Mouse (Mus musculus) stomach, embryonic 16.5 days (tissue): ENCODE data around the gene Cdkal1. TPM values are rescaled to one million over a fixed set of nuclear protein-coding genes. Genes with fewer than 3 reads are reported as not detected.

Experiments
- ATAC-seq: fragments of 200-750 bp; cut with Nextera tagmentation; 2 replicates; pipeline ENCODE4 v1.8.0; 2017; ENCODE audit warnings: moderate number of reproducible peaks, moderate TSS enrichment; ENCODE audit not compliant: insufficient read depth, low FRiP score
- H3K27ac ChIP-seq: fragments of 300-500 bp; sonication (generic); 2 replicates; pipeline ENCODE4 v1.5.1; 2014; ENCODE audit warnings: low read length
- H3K27me3 ChIP-seq: fragments of 300-500 bp; sonication (generic); 2 replicates; pipeline ENCODE4 v1.6.1; 2014; ENCODE audit warnings: low read length, control low read depth, mixed read lengths; ENCODE audit not compliant: control insufficient read depth, insufficient read depth
- H3K36me3 ChIP-seq: fragments of 300-500 bp; sonication (generic); 2 replicates; pipeline ENCODE4 v1.6.1; 2014; ENCODE audit warnings: low read length; ENCODE audit not compliant: control insufficient read depth, insufficient read depth
- H3K4me1 ChIP-seq: fragments of 300-500 bp; sonication (generic); 2 replicates; pipeline ENCODE4 v1.6.1; 2014; ENCODE audit warnings: low read length, control low read depth, mixed read lengths; ENCODE audit not compliant: control insufficient read depth, insufficient read depth
- H3K4me2 ChIP-seq: fragments of 300-500 bp; sonication (generic); 2 replicates; pipeline ENCODE4 v1.6.1; 2014; ENCODE audit warnings: low read depth, low read length, mixed read lengths
- H3K4me3 ChIP-seq: fragments of 300-500 bp; sonication (generic); replicated peaks from 2 replicates; pipeline ENCODE4 v1.5.1; 2014; ENCODE audit warnings: mild to moderate bottlenecking, low read length
- H3K9ac ChIP-seq: fragments of 300-500 bp; sonication (generic); 2 replicates; pipeline ENCODE4 v1.6.1; 2014; ENCODE audit warnings: low read length
- H3K9me3 ChIP-seq: fragments of 300-500 bp; sonication (generic); replicated peaks from 2 replicates; pipeline ENCODE4 v1.6.1; 2016; ENCODE audit warnings: low read length, control low read depth; ENCODE audit not compliant: control insufficient read depth
- WGBS: fragments of 180-500 bp; shearing (Covaris S2); extraction: QIAGEN DNeasy Blood & Tissue Kit; methylation state at CpG from one replicate; pipeline ENCODE4 v1.1.7; 2014; 5-methylcytosine and 5-hydroxymethylcytosine counted together
- polyA plus RNA-seq: library from polyadenylated mRNA; unstranded; fragments of >200 nt; fragmentation: Nextera tagmentation; extraction: Ambion mirVana; gene quantifications from 2 replicates; pipeline ENCODE4 v1.2.1, GENCODE M21; 2015

The Cdkal1 gene
- polyA plus RNA-seq, 1 experiment from 2014 or later = 29.8 TPM

DNA sequence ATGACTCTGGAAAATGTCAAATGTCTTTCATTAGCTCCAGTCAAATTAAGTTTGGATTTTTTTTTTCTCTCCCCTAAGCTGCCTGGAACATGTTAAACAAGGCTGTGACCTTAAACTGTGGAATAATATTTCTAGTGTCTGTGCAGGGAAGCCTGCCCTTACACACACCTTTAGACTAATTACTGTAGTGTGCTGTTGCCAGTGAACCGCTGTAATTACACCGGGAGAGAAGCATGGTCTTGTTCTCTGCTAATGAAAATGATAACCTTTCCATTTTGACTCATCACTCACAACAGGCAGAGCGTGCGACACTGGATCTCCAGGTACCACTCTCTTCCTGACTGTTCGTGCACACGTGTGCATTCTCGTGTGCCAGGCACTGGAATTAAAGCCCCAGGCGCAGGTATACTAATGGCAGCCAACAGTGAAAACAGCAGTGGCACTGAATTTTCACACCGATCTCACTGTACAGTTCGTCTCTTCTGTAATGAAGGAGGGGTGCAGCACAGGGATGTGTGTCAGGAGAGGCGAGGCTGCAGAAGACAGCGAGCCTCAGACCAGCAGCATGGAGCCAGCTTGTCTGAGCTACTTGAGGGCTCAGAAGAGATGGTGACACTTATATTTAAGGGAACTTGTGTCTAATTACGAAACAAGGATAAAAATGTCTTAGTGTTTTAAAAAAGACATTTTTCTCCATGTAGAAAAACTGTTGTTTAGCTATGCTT lies 490.4 kb downstream of the Cdkal1 start:
- H3K9ac ChIP-seq = no peak overlapping the region
- H3K9me3 ChIP-seq = no peaks in the 10 kb centered on the region
- H3K4me3 ChIP-seq = no peak overlapping the region
- no peak overlapping the region for H3K27ac ChIP-seq
- H3K4me2 ChIP-seq = no peak overlapping the region
- no peaks in the 10 kb centered on the region for H3K27me3 ChIP-seq
- no peak for ATAC-seq
- no peaks in the 10 kb centered on the region for H3K4me1 ChIP-seq
- 71% methylated on average over 13 of the region's 13 CpGs for WGBS
- H3K36me3 ChIP-seq = no peaks in the 10 kb centered on the region

DNA sequence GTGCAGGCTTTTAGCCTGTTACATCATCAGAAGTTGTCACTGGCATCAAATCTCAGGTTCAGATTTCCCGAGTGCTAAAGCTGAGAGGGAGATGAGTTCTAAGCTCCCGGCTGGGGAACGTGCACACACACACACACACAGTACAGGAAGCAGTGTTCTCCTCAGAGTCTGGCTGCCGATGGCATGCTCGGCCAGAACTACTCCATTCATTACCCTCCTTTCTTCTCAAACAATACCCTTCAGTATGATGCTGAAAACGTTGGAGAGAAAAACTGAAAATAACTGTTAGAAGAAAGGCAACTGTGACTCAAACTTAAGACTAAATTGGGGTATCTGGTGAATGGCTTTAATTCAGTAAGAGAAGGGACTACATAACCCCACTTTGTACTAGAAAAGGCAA lies 491.5 kb downstream of the Cdkal1 start:
- no peak overlapping the region for H3K4me2 ChIP-seq
- 43% methylated on average over 6 of the region's 6 CpGs for WGBS
- no peak for ATAC-seq
- no peak overlapping the region for H3K4me3 ChIP-seq
- H3K27ac ChIP-seq = no peak overlapping the region
- no peaks in the 10 kb centered on the region for H3K9me3 ChIP-seq
- no peak overlapping the region for H3K9ac ChIP-seq
- H3K27me3 ChIP-seq = no peaks in the 10 kb centered on the region
- H3K36me3 ChIP-seq = no peaks in the 10 kb centered on the region
- no peaks in the 10 kb centered on the region for H3K4me1 ChIP-seq

DNA sequence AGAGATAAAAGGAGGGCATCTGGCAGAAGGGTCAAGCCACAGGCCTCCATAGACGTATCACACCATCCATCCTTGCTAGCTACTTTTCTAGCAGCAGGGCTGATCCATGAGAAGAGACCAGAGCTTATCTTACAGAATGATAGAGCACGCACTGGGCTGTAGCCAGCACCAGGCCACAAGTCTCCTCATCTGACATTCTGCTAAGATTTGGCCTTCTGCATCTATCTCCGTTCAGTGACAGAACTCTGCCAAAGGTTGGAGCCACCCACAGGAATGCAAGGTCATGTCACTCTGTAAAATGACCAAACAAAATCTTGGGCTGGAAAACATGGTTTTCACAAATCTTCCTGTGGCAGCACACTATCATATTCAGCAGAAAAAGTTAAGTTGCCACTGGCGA lies 493.6 kb downstream of the Cdkal1 start:
- ATAC-seq = no peak

DNA sequence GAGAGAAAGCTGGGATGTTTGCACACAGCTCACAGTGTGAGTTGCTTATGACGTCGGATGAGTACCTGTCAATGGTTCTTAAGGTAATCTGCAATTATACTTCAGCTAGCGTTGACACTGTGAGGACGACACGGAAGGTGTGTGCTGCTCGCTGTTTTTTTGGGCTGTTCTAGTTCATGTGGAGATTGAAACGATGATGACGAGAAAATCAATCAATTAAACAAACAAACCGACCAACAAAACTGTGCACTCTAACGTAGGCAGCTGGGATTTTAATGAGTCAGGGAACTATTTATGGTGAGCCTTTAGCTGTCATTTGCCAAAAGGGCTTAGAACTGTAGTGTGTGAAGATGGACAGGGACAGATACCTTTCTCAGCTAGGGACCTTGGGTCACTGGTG lies 494.6 kb downstream of the Cdkal1 start:
- Histone ChIP-seq H3K9me3 (no peaks in the 10 kb centered on the region), H3K27me3 (no peaks in the 10 kb centered on the region), H3K27ac (no peak overlapping the region), H3K36me3 (no peaks in the 10 kb centered on the region), H3K4me2 (no peak overlapping the region), H3K4me1 (0 out of 2 replicates have a peak, but pooled peaks cover 3% of the 10 kb centered on the region), H3K9ac (no peak overlapping the region), H3K4me3 (no peak overlapping the region)
- 53% methylated on average over 10 of the region's 10 CpGs for WGBS
- no peak for ATAC-seq

More for the DNA sequence above, 493.6 kb downstream of the Cdkal1 start:
- WGBS = 59% methylated on average over 4 of the region's 4 CpGs
- Histone ChIP-seq H3K9me3 (no peaks in the 10 kb centered on the region), H3K27me3 (no peaks in the 10 kb centered on the region), H3K9ac (no peak overlapping the region), H3K4me3 (no peak overlapping the region), H3K36me3 (no peaks in the 10 kb centered on the region), H3K4me2 (no peak overlapping the region), H3K27ac (no peak overlapping the region), H3K4me1 (no peaks in the 10 kb centered on the region)

DNA sequence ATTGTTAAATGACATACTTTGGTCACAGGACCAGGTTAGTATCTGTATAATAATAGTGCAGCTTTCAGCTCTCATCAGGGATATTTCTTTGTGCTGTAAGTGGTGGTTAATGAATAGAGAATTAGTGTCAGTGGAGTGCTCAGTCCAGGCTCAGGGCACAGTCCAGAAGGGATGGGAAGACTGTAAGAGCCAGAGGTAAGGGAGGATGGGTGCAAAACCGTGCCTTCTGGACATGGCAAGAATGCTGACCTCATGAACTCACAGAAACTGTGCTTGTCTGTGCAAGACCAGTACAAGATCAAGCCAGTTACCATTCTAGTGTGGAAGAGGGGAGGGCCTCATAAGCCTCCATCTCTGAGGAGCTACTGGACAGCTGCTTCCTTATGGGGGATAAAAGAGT lies 496.1 kb downstream of the Cdkal1 start:
- no peak overlapping the region for H3K4me2 ChIP-seq
- no peak overlapping the region for H3K9ac ChIP-seq
- no peaks in the 10 kb centered on the region for H3K36me3 ChIP-seq
- ATAC-seq = no peak
- H3K27ac ChIP-seq = no peak overlapping the region
- H3K4me1 ChIP-seq = 0 out of 2 replicates have a peak, but pooled peaks cover 3% of the 10 kb centered on the region
- 86% methylated on average over 1 of the region's 1 CpGs for WGBS
- H3K4me3 ChIP-seq = no peak overlapping the region
- H3K9me3 ChIP-seq = no peaks in the 10 kb centered on the region
- no peaks in the 10 kb centered on the region for H3K27me3 ChIP-seq

DNA sequence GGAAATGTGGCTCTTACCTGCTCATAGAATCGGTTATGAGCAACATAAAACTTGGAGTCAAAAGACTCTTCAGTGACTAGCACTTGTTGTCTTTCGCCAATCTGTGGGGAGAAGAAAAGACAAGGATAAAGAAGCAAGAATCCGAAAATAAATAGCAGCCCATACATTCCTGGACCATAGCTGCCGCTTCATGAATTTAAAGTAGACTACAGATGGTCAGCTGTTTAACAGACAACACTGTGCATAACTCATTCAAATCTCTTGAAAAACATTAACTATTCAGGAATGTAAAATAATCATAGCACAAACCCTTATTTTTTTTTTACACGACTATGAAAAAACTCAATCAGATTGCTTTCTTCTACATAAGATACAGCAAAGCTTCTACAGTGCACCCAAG lies 498.0 kb downstream of the Cdkal1 start:
- Histone ChIP-seq H3K9ac (no peak overlapping the region), H3K9me3 (no peaks in the 10 kb centered on the region), H3K4me2 (no peak overlapping the region), H3K4me1 (0 out of 2 replicates have a peak, but pooled peaks cover 3% of the 10 kb centered on the region), H3K4me3 (no peak overlapping the region), H3K27ac (no peak overlapping the region), H3K27me3 (no peaks in the 10 kb centered on the region), H3K36me3 (no peaks in the 10 kb centered on the region)
- 86% methylated on average over 5 of the region's 5 CpGs for WGBS
- no peak for ATAC-seq

DNA sequence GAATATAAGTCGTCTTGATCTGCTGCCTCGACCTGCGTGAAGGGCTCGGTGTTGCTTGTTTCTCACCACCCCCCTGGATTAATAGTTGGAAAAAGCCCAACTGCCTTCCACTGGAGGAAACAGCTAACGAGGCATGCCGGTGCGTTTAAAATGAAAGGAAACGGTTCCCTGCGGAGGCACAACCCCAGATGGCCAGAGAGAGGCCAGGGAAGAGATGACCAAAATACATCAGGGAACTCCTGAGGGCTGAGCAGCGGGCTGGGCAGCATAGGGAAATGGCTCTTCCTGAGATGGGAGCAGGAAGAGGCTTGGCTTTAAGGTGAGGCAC lies 499.4 kb downstream of the Cdkal1 start:
- Histone ChIP-seq H3K27me3 (no peaks in the 10 kb centered on the region), H3K4me2 (no peak overlapping the region), H3K27ac (no peak overlapping the region), H3K9me3 (no peaks in the 10 kb centered on the region), H3K4me3 (no peak overlapping the region), H3K9ac (no peak overlapping the region), H3K4me1 (peaks cover 3% of the 10 kb centered on the region; the same call in 1 of the 2 replicates), H3K36me3 (no peaks in the 10 kb centered on the region)
- 46% methylated on average over 10 of the region's 10 CpGs for WGBS
- ATAC-seq = no peak

DNA sequence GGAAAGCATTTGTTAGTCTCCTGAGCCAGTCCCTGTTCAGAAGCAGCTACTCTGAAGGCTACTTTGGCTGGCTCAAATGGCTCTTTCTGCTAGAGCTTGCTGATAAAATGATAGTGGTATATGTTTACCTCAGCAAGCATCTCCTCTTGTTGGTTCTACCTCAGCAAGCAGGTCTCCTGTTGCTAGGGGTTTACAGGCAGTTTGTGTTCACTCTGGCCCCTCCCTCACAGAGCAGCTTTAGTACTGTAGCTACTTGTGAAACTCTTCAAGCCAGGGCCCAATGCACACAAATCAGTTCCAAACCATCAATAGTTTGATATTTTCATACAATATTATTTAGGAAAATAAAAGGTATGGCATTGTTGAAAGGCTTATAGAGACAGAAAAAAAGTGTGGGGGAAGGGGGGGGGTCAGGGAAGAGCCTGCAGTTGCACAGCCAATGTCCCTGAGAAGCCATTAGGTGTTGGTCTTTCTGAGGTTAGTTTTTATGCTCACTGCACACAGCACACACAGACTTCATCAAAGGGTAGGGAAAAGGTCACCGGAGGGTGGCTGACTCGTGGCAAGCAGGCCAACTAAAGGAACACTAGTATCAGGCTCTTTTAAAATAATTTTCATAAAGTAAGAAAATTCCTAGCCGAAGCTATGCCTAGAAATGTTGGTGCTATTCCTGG lies 499.9 kb downstream of the Cdkal1 start:
- H3K4me2 ChIP-seq = no peak overlapping the region
- H3K9ac ChIP-seq = no peak overlapping the region
- H3K36me3 ChIP-seq = no peaks in the 10 kb centered on the region
- peaks cover 3% of the 10 kb centered on the region; the same call in 1 of the 2 replicates for H3K4me1 ChIP-seq
- 69% methylated on average over 3 of the region's 3 CpGs for WGBS
- no peak for ATAC-seq
- H3K27me3 ChIP-seq = no peaks in the 10 kb centered on the region
- H3K9me3 ChIP-seq = no peaks in the 10 kb centered on the region
- no peak overlapping the region for H3K27ac ChIP-seq
- no peak overlapping the region for H3K4me3 ChIP-seq

DNA sequence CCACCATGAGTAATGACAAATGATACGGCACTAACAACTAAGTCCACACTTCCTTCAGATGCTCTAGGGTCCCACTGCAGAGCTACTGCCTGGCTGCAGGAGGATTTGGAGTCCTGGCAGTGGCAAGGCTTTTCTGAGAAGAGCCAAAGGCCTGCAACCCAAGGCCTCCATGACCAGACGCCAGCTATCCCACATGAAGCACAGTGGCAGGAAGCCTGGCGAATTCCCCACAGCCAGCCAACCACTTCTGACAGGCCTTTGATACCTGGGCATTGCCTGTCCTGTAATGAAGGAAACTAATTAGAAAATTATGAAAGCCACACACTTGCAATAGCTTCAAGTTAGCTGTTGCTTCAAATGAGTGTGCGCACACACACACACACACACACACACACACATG lies 500.5 kb downstream of the Cdkal1 start:
- no peak overlapping the region for H3K9ac ChIP-seq

More for the DNA sequence above, 500.5 kb downstream of the Cdkal1 start:
- ATAC-seq = no peak
- H3K27me3 ChIP-seq = no peaks in the 10 kb centered on the region
- H3K4me3 ChIP-seq = no peak overlapping the region
- no peak overlapping the region for H3K4me2 ChIP-seq
- 93% methylated on average over 4 of the region's 4 CpGs for WGBS
- no peaks in the 10 kb centered on the region for H3K36me3 ChIP-seq
- peaks cover 3% of the 10 kb centered on the region; the same call in 1 of the 2 replicates for H3K4me1 ChIP-seq
- H3K9me3 ChIP-seq = no peaks in the 10 kb centered on the region
- no peak overlapping the region for H3K27ac ChIP-seq
